9 mouse cellular contexts compared by ENCODE assay signal in the genomic region with DNA sequence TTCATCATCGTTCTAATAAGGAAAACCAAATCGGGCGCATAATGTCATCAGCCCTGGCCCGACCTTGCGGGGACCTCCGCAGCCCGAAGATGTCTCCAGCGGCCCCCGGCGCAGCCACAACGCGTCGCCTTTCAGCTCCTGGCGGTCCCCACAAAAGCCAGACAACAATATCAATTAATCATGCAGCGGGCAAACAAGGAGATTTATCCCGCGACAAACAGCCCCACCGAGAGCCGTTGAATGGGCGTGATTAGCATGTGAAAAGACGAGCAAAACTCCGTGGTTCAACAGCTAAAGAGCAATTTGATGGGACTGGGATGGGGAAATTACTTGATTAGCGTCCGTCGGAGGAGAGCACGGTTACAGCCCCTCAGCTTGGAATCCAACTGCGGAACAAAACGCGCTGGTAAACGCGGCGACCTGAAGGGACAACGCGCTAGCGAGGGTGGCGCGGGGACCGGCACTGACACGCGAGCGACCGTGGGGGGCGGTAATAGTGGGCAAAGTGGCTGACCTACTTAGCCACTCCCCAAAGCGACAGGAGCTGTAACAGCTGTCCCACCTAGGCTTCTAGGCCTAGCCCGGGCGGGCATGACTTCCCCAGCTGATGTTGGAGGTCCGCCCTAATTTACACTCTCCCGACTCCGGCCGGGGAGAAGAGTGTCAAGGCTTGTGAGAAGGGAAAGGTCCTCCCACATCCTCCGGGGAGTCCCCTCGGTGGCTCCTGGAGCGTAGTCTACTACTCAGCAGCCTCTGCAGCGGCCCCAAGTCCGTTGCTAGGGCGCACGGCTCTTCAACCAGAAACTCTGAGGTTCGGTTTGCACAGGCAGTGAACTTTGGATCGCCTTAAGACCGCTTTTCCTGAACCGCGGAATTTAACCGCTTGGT. TPM values are rescaled to one million over a fixed set of nuclear protein-coding genes. Genes with fewer than 3 reads are reported as not detected.
A peak's percentile ranks its signal among the peaks of the same experiment; 100 is the strongest.
DNase-seq lines count a peak whose midpoint lies in the region; ATAC-seq lines count a peak whose summit lies in the region.
"Had no signal": no experiment of that assay in that cellular context is flagged by ENCODE, and none has a peak within 500 bp of the region (broad histone marks: within the 10 kb centered on the region; RNA-seq: fewer than 3 reads in every experiment).

No protein-coding gene starts in this region.

- peak overlapping the region; percentile 22 for H3K4me3 ChIP-seq in midbrain, embryonic 15.5 days

- H3K27me3 ChIP-seq in midbrain, embryonic 15.5 days (replicated peaks), result peaks cover 76% of the 10 kb centered on the region

- peaks cover 26% of the 10 kb centered on the region; the same call in 1 of the 2 replicates for H3K4me1 ChIP-seq in midbrain, embryonic 15.5 days

- peak overlapping the region; percentile 81 for H3K27ac ChIP-seq in midbrain, embryonic 15.5 days
- H3K27ac ChIP-seq: liver, embryonic 14.5 days had no signal

- H3K9me3 ChIP-seq in midbrain, embryonic 15.5 days, result no peaks in the 10 kb centered on the region

- intact Hi-C loops in left cerebral cortex, postnatal 4 days (cut with DNase I), result loop anchor here (5.0 to 10.0 kb wide), 4 partner anchors 112 to 1210 kb away; a partner anchor contains a TSS
- intact Hi-C loops in heart, postnatal 10 days (cut with DNase I), result loop anchor here (5.0 to 10.0 kb wide), 2 partner anchors 253 to 350 kb away; a partner anchor contains a TSS

- H3K9ac ChIP-seq in midbrain, embryonic 15.5 days, result no peak overlapping the region
- H3K9ac ChIP-seq: liver, embryonic 14.5 days had no signal

- WGBS in midbrain, embryonic 15.5 days, result under 1% methylated on average over 63 of the region's 63 CpGs

- DNase-seq in left cerebral cortex, postnatal 4 days, result peak; percentile 29
- no peak for DNase-seq in left cerebral cortex, adult 9 months (ENCODE audit: low spot score in 2 of 2)
- peak; percentile 80 for DNase-seq in embryo, embryonic 10 days (ENCODE audit: low spot score)
- DNase-seq in heart, postnatal 10 days, result peak; percentile 32 to 37
- DNase-seq in kidney, postnatal 14 days, result peak; percentile 33
- no peak for DNase-seq in thymus, postnatal 25 days
- DNase-seq in adipocyte (ENCODE audit: low spot score), result no peak

- ATAC-seq in midbrain, embryonic 15.5 days (replicated peaks), result peak; percentile 57

- peak overlapping the region; percentile 42 for H3K4me2 ChIP-seq in midbrain, embryonic 15.5 days

- H3K36me3 ChIP-seq in midbrain, embryonic 15.5 days (replicated peaks), result no peaks in the 10 kb centered on the region

RNA-seq across cellular contexts. Expression of a gene that starts 21.1 kb away (rescaled TPM):
- 10 to 100 TPM; 10.3 to 12.3 TPM for total RNA-seq in left cerebral cortex, postnatal 4 days (2021)
- total RNA-seq in heart, postnatal 10 days (2021), result 10 to 100 TPM; 39.9 to 50.6 TPM
- polyA plus RNA-seq in midbrain, embryonic 15.5 days (2015; fragmentation: Nextera tagmentation; extraction: Ambion mirVana), result 28.2 and 30.4 TPM in 2 replicates

Comparison
In these comparisons a context has a peak if more than half of its experiments do, and no peak if none do; other contexts are left out.
1. DNase-seq: peak in left cerebral cortex, postnatal 4 days (single experiment), embryo, embryonic 10 days (single experiment), heart, postnatal 10 days (2 of 2) and kidney, postnatal 14 days (single experiment); none in left cerebral cortex, adult 9 months (0 of 2), thymus, postnatal 25 days (single experiment) and adipocyte (single experiment).